Mouse (Mus musculus) small intestine, adult 2 months (tissue): ENCODE data around the gene E2f6. TPM values are rescaled to one million over a fixed set of nuclear protein-coding genes. Genes with fewer than 3 reads are reported as not detected.

ENCODE experiments used
- H3K27ac ChIP-seq: fragments of 200-500 bp; 2 replicates; pipeline ENCODE4 v1.5.1; 2012; ENCODE audit warnings: low read depth, low read length, control low read depth, inconsistent platforms; ENCODE audit not compliant: insufficient read depth
- H3K27me3 ChIP-seq: fragments of 200-500 bp; 2 replicates; pipeline ENCODE4 v1.6.1; 2012; ENCODE audit warnings: mild to moderate bottlenecking, moderate library complexity, low read length, inconsistent platforms; ENCODE audit not compliant: control insufficient read depth, insufficient read depth
- H3K36me3 ChIP-seq: fragments of 200-500 bp; 2 replicates; pipeline ENCODE4 v1.6.1; 2012; ENCODE audit warnings: mild to moderate bottlenecking, low read length, control low read depth, inconsistent platforms; ENCODE audit not compliant: control insufficient read depth, insufficient read depth
- H3K4me1 ChIP-seq: fragments of 200-500 bp; 2 replicates; pipeline ENCODE4 v1.6.1; 2012; ENCODE audit warnings: low read length, inconsistent platforms, mixed read lengths; ENCODE audit not compliant: control insufficient read depth, insufficient read depth, insufficient read length
- H3K4me3 ChIP-seq: fragments of 200-500 bp; 2 replicates; pipeline ENCODE4 v1.5.1; 2012; ENCODE audit warnings: low read depth, mild to moderate bottlenecking, control low read depth, inconsistent platforms, low read length, moderate library complexity
- CTCF ChIP-seq: fragments of 200-500 bp; IDR thresholded peaks from 2 replicates; pipeline ENCODE4 v1.5.1; 2012; ENCODE audit warnings: low read depth, mild to moderate bottlenecking, control low read depth, inconsistent platforms, low read length, moderate library complexity, mixed read lengths; ENCODE audit not compliant: insufficient replicate concordance, insufficient read length; ENCODE audit errors: extremely low read depth
- POLR2A ChIP-seq: fragments of 200-500 bp; IDR thresholded peaks from 2 replicates; pipeline ENCODE4 v1.6.1; 2012; ENCODE audit warnings: low read depth, mild to moderate bottlenecking, control low read depth, inconsistent platforms, low read length, moderate library complexity
- WGBS: fragments of 180-500 bp; shearing (Covaris S2); methylation state at CpG from one replicate; pipeline ENCODE4 v1.1.7; 2018; 5-methylcytosine and 5-hydroxymethylcytosine counted together
- polyA plus RNA-seq: library from polyadenylated mRNA; depleted of rRNA; stranded (reverse); fragments of >200 nt; gene quantifications from 2 replicates; pipeline ENCODE4 v1.2.3, GENCODE M21; 2012; rRNA removed

E2f6 gene
- polyA plus RNA-seq, result 6.2 and 6.5 TPM in 2 replicates

GRCm38 (mm10) chr12:16810525-16811431 lies at the start of gene E2f6:
E2f6 (plus strand) TSS chr12:16810963.
- peak within 1 kb of the TSS; percentile 98 for H3K4me3 ChIP-seq
- no peak for TF ChIP-seq CTCF
- peak; percentile 31 for TF ChIP-seq POLR2A
- no peaks in the 10 kb centered on the region; the same call in 1 of the 2 replicates for H3K4me1 ChIP-seq
- no peaks in the 10 kb centered on the region for H3K27me3 ChIP-seq
- H3K36me3 ChIP-seq, result no peaks in the 10 kb centered on the region; the same call in 1 of the 2 replicates
- 5% methylated on average over 80 of the region's 81 CpGs for WGBS
- no peak within 1 kb of the TSS for H3K27ac ChIP-seq

DNA sequence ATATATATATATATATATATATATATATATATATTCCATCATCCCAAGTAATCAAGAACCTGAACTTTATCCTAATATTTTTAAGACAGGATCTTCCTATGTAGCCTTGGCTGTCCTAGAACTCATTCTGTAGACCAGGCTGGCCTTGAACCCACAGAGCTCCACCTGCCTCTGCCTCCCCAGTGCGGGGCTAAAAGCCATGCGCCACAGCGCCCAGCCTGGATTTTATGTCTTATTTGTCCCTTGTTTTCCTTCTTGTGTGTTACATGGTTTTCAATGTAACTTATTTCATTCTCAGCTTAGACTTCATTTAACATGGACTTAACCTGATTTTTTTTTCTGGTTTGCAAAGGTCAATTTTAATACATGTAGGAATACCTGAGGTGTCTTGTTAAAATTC lies 49.3 kb upstream of the E2f6 start:
- Histone ChIP-seq H3K36me3 (no peaks in the 10 kb centered on the region), H3K4me3 (no peak overlapping the region)

GRCm38 (mm10) chr12:16763649-16764422 lies 46.9 kb upstream of the E2f6 start:
- Histone ChIP-seq H3K4me1 (no peaks in the 10 kb centered on the region), H3K36me3 (no peaks in the 10 kb centered on the region), H3K27me3 (no peaks in the 10 kb centered on the region), H3K27ac (no peak overlapping the region), H3K4me3 (no peak overlapping the region)
- WGBS, result 86% methylated on average over 4 of the region's 4 CpGs
- no peak for TF ChIP-seq POLR2A
- TF ChIP-seq CTCF, result no peak

More for the DNA sequence above, 49.3 kb upstream of the E2f6 start:
- TF ChIP-seq POLR2A, result no peak
- no peaks in the 10 kb centered on the region for H3K27me3 ChIP-seq
- 93% methylated on average over 3 of the region's 3 CpGs for WGBS
- H3K4me1 ChIP-seq, result no peaks in the 10 kb centered on the region
- no peak overlapping the region for H3K27ac ChIP-seq

DNA sequence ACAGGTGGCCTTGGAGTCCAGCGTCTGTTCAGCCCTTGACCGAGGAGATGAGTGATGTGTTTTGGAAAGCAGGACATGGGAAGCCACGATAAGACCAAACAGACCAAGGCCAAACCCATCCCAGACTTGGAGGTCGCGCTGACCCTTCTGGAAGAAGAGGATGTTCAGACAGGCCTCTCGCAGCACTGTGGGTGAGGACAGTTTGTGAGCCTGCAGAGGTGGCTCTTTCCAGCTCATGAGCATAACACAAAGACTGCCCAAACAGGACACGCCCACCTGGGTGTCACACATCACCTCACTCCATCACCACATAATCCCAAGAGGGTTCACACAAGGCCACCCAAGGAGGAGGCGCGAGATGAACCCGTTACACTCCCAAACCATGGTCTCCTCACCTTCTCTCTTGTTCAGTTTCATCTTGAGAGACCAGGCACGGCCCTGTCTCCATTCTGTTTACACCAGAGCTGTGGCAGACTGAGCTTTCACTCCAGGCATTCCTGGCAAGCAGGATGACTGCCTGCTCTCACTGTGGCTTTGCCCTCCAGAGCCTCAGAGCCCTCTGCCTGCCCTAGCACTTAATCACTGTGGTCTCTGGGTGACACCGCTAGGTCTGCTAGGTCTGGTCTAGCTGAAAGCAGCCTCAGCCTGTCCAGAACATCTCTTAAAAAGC lies 45.9 kb upstream of the E2f6 start:
- 81% methylated on average over 12 of the region's 12 CpGs for WGBS
- H3K36me3 ChIP-seq, result no peaks in the 10 kb centered on the region
- H3K4me3 ChIP-seq, result no peak overlapping the region
- H3K27me3 ChIP-seq, result no peaks in the 10 kb centered on the region
- no peak overlapping the region for H3K27ac ChIP-seq
- no peaks in the 10 kb centered on the region for H3K4me1 ChIP-seq
- no peak for TF ChIP-seq POLR2A
- TF ChIP-seq CTCF, result no peak

- Histone ChIP-seq H3K27ac (no peak overlapping the region), H3K4me1 (no peaks in the 10 kb centered on the region), H3K36me3 (no peaks in the 10 kb centered on the region), H3K27me3 (no peaks in the 10 kb centered on the region), H3K4me3 (no peak overlapping the region)
- no peak for TF ChIP-seq CTCF
- no peak for TF ChIP-seq POLR2A
- WGBS, result 62% methylated on average over 3 of the region's 3 CpGs
These were observed 42.5 kb upstream of the E2f6 start for GRCm38 (mm10) chr12:16768251-16768650.

GRCm38 (mm10) chr12:16768711-16769110 lies 42.1 kb upstream of the E2f6 start:
- Histone ChIP-seq H3K4me1 (no peaks in the 10 kb centered on the region), H3K4me3 (no peak overlapping the region), H3K27ac (no peak overlapping the region), H3K36me3 (no peaks in the 10 kb centered on the region), H3K27me3 (no peaks in the 10 kb centered on the region)
- 79% methylated on average over 2 of the region's 2 CpGs for WGBS
- TF ChIP-seq CTCF (no peak), POLR2A (no peak)
